Mouse (Mus musculus): ENCODE results near the gene Qk.

DNA sequence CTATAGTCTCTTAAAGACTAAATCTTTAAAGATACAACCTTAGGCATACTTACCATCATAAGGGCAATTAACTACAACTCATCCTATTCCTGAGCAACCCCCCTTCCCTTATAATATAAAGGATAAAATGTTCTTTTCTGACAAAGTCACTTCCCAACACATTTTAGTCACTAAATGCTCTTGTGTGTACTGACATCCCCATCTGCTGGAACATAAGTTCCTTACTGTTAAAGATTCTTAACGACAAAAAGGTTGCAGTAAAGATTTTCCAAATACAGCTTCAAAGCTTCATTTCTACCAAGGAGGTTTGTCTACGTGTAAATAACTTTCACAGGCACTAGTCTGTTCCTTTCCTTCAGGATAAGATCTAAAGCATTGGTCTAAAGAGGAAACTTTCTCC is 13.2 kb downstream of the Qk start:
- TF ChIP-seq CTCF (IDR thresholded peaks at IDR 0.05 in 2 of 3, conservative IDR thresholded peaks at IDR 0.05 in 1 of 3; ENCODE audit: control insufficient read depth in 1 of 3, insufficient read depth in 1 of 3, low read depth in 2 of 3, low read length in 3 of 3, poor library complexity in 1 of 3, severe bottlenecking in 1 of 3) (no peak), USF1 (IDR thresholded peaks at IDR 0.05; ENCODE audit: low read depth, low read length) (no peak), MYC (IDR thresholded peaks at IDR 0.05; ENCODE audit: low read depth, low read length) (no peak), GATA1 (IDR thresholded peaks at IDR 0.05; ENCODE audit: low read depth, low read length) (no peak), TBP (IDR thresholded peaks at IDR 0.05; ENCODE audit: low read depth, low read length) (no peak), POLR2A (IDR thresholded peaks at IDR 0.05; ENCODE audit: control insufficient read depth in 1 of 2, insufficient read depth in 1 of 2, low read depth in 1 of 2, low read length in 2 of 2, poor library complexity in 1 of 2) (no peak), ZMIZ1 (IDR thresholded peaks at IDR 0.05; ENCODE audit: low read depth, low read length) (no peak), ZNF384 (IDR thresholded peaks at IDR 0.05; ENCODE audit: low read depth, low read length) (no peak)

All from MEL (cell line).